In genomic region chr13:47214895-47215294, GRCm38 (mm10) we compare ENCODE assay signal across 13 mouse cellular contexts.
DNase-seq lines count a peak whose midpoint lies in the region; ATAC-seq lines count a peak whose summit lies in the region.
"Had no signal": no experiment of that assay in that cellular context is flagged by ENCODE, and none has a peak within 500 bp of the region (broad histone marks: within the 10 kb centered on the region; RNA-seq: fewer than 3 reads in every experiment).

No protein-coding gene starts in this region.

- WGBS in heart, embryonic 10.5 days, result 64% methylated on average over 5 of the region's 5 CpGs
- 49% methylated on average over 5 of the region's 5 CpGs for WGBS in lung, embryonic 15.5 days
- WGBS in intestine, embryonic 15.5 days, result 65% methylated on average over 5 of the region's 5 CpGs

- H3K4me3 ChIP-seq in heart, embryonic 10.5 days, result no peak overlapping the region
- H3K4me3 ChIP-seq in lung, embryonic 15.5 days, result no peak overlapping the region
- no peak overlapping the region for H3K4me3 ChIP-seq in intestine, embryonic 15.5 days (replicated peaks)
- H3K4me3 ChIP-seq: embryonic facial prominence, embryonic 13.5 days; limb, embryonic 12.5 days had no signal

- no peak overlapping the region for H3K9ac ChIP-seq in lung, embryonic 15.5 days
- no peak overlapping the region for H3K9ac ChIP-seq in intestine, embryonic 15.5 days
- H3K9ac ChIP-seq: embryonic facial prominence, embryonic 13.5 days; limb, embryonic 12.5 days had no signal

- no peaks in the 10 kb centered on the region for H3K9me3 ChIP-seq in heart, embryonic 10.5 days
- no peaks in the 10 kb centered on the region for H3K9me3 ChIP-seq in lung, embryonic 15.5 days
- no peaks in the 10 kb centered on the region for H3K9me3 ChIP-seq in intestine, embryonic 15.5 days
- H3K9me3 ChIP-seq: embryonic facial prominence, embryonic 13.5 days; limb, embryonic 12.5 days had no signal

- peak; percentile 79 for ATAC-seq in lung, embryonic 15.5 days (ENCODE audit: borderline replicate concordance, extremely low read depth, low FRiP score, low TSS enrichment)
- no peak for ATAC-seq in intestine, embryonic 15.5 days
- ATAC-seq: forebrain, embryonic 14.5 days had no signal

- no peak overlapping the region for H3K4me2 ChIP-seq in lung, embryonic 15.5 days
- H3K4me2 ChIP-seq in intestine, embryonic 15.5 days (replicated peaks), result no peak overlapping the region
- H3K4me2 ChIP-seq: embryonic facial prominence, embryonic 13.5 days; limb, embryonic 12.5 days had no signal

- H3K27me3 ChIP-seq in heart, embryonic 10.5 days (ENCODE audit: insufficient read depth, poor library complexity, severe bottlenecking), result no peaks in the 10 kb centered on the region
- H3K27me3 ChIP-seq in lung, embryonic 15.5 days, result no peaks in the 10 kb centered on the region
- no peaks in the 10 kb centered on the region for H3K27me3 ChIP-seq in intestine, embryonic 15.5 days (replicated peaks)
- H3K27me3 ChIP-seq: limb, embryonic 12.5 days had no signal

- H3K36me3 ChIP-seq in heart, embryonic 10.5 days, result no peaks in the 10 kb centered on the region
- H3K36me3 ChIP-seq in lung, embryonic 15.5 days, result no peaks in the 10 kb centered on the region
- H3K36me3 ChIP-seq in intestine, embryonic 15.5 days, result no peaks in the 10 kb centered on the region
- H3K36me3 ChIP-seq: embryonic facial prominence, embryonic 13.5 days; limb, embryonic 12.5 days had no signal

- peak; percentile 50 for DNase-seq in heart, adult 8-10 months (ENCODE audit: low spot score)
- DNase-seq in heart, embryonic 10.5 days (ENCODE audit: low spot score), result no peak
- DNase-seq in lung, postnatal 25 days (ENCODE audit: low spot score), result no peak
- DNase-seq in heart, adult 9 months (ENCODE audit: low spot score in 2 of 2), result peak; percentile 35 to 54
- peak; percentile 59 for DNase-seq in lung, postnatal 14 days
- no peak for DNase-seq in cerebellum, adult 18-20 months
- DNase-seq: cerebellum, adult 9-10 months; gastrocnemius, postnatal 36 days had no signal

- H3K4me1 ChIP-seq in heart, embryonic 10.5 days, result peaks cover 11% of the 10 kb centered on the region
- peaks cover 12% of the 10 kb centered on the region for H3K4me1 ChIP-seq in lung, embryonic 15.5 days
- H3K4me1 ChIP-seq in intestine, embryonic 15.5 days (replicated peaks), result no peaks in the 10 kb centered on the region
- H3K4me1 ChIP-seq: limb, embryonic 12.5 days had no signal

- H3K27ac ChIP-seq in heart, embryonic 10.5 days, result no peak overlapping the region
- H3K27ac ChIP-seq in lung, embryonic 15.5 days, result no peak overlapping the region
- H3K27ac ChIP-seq in intestine, embryonic 15.5 days, result no peak overlapping the region
- H3K27ac ChIP-seq: embryonic facial prominence, embryonic 13.5 days; limb, embryonic 12.5 days had no signal

Comparison
In these comparisons a context has a peak if more than half of its experiments do, and no peak if none do; other contexts are left out.
1. DNase-seq: peak in heart, adult 8-10 months (single experiment), heart, adult 9 months (2 of 2) and lung, postnatal 14 days (single experiment); none in heart, embryonic 10.5 days (single experiment), lung, postnatal 25 days (single experiment) and cerebellum, adult 18-20 months (0 of 2).